Comparison of ENCODE assay signal across 8 mouse cellular contexts in the genomic region with DNA sequence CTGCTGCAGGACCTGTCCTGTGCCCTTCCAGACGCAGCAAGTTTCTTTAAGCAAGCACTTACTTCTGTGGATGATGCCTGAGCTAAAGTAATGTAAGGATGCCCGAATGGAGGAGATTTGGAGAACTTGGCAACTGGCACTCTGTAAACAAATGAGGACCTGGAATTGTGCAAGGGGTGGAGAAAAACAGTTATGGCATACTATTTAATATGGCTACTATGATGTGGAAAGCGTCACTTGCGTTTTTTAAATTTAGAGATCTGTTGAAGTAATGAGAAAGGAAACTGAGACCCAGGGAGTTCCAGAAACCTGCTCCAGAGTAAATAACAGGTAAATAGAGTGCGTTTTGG. TPM values are rescaled to one million over a fixed set of nuclear protein-coding genes. Genes with fewer than 3 reads are reported as not detected.
DNase-seq lines count a peak whose midpoint lies in the region; ATAC-seq and TF ChIP-seq lines count a peak whose summit lies in the region.

No protein-coding gene starts in this region.

- TF ChIP-seq EP300 in CH12.LX (IDR thresholded peaks at IDR 0.05; ENCODE audit: low read length) = no peak

- peak; percentile 26 for ATAC-seq in hindbrain, embryonic 12.5 days (ENCODE audit: low FRiP score)

- no peak overlapping the region for H3K27ac ChIP-seq in cerebellum, adult 2 months (ENCODE audit: insufficient read depth, low read length)
- H3K27ac ChIP-seq in CH12.LX (ENCODE audit: insufficient read depth, low read depth) = no peak overlapping the region
- H3K27ac ChIP-seq in hindbrain, embryonic 12.5 days = peak overlapping the region; percentile 73; the same call in 1 of the 2 replicates

- no peak for TF ChIP-seq POLR2A in cerebellum, adult 2 months (IDR thresholded peaks at IDR 0.05; ENCODE audit: borderline replicate concordance, insufficient read depth, low read length)
- TF ChIP-seq POLR2A in CH12.LX (IDR thresholded peaks at IDR 0.05; ENCODE audit: low read depth, low read length) = no peak

- dilution Hi-C loops in CH12.LX (cut with MboI; ENCODE audit: extremely low pct_ligation_motif_present, extremely low pct_unique_long_range_greater_than_20kb, low sequenced_read_pairs) = no loop called here

- H3K4me3 ChIP-seq in cerebellum, adult 2 months (replicated peaks; ENCODE audit: insufficient read depth, low read depth, low read length) = peak overlapping the region; percentile 76
- peak overlapping the region in 1 of 3 experiments; percentile 43 for H3K4me3 ChIP-seq in CH12.LX (replicated peaks in 1 of 3; ENCODE audit: low read depth in 2 of 3, low read length in 2 of 3, poor library complexity in 1 of 3)
- peak overlapping the region; percentile 49 for H3K4me3 ChIP-seq in hindbrain, embryonic 12.5 days
- H3K4me3 ChIP-seq in megakaryocyte, embryonic 14.5 days (replicated peaks) = peak overlapping the region; percentile 88

- no peaks in the 10 kb centered on the region for H3K79me2 ChIP-seq in CH12.LX (replicated peaks; ENCODE audit: control insufficient read depth, extremely low read depth, insufficient read depth, poor library complexity, severe bottlenecking)

- H3K27me3 ChIP-seq in cerebellum, adult 2 months (ENCODE audit: control insufficient read depth, insufficient read depth, low read length) = no peaks in the 10 kb centered on the region
- H3K27me3 ChIP-seq in CH12.LX (replicated peaks) = no peaks in the 10 kb centered on the region
- no peaks in the 10 kb centered on the region for H3K27me3 ChIP-seq in hindbrain, embryonic 12.5 days
- H3K27me3 ChIP-seq in megakaryocyte, embryonic 14.5 days (replicated peaks) = peaks cover 28% of the 10 kb centered on the region

- peaks cover 3% of the 10 kb centered on the region; the same call in 1 of the 2 replicates for H3K4me1 ChIP-seq in cerebellum, adult 2 months (ENCODE audit: control insufficient read depth, insufficient read depth, low read length)
- H3K4me1 ChIP-seq in CH12.LX (ENCODE audit: control insufficient read depth in 1 of 2, insufficient read depth in 2 of 2) = no peaks in the 10 kb centered on the region
- H3K4me1 ChIP-seq in hindbrain, embryonic 12.5 days = peaks cover 20% of the 10 kb centered on the region
- peaks cover 10% of the 10 kb centered on the region for H3K4me1 ChIP-seq in megakaryocyte, embryonic 14.5 days

- 37% methylated on average over 5 of the region's 5 CpGs for WGBS in cerebellum, adult 2 months
- WGBS in hindbrain, embryonic 12.5 days = 46% methylated on average over 5 of the region's 5 CpGs

- in situ Hi-C loops in CH12.LX (cut with MboI; ENCODE audit: low pct_ligation_motif_present, low pct_unique_long_range_greater_than_20kb, low sequenced_read_pairs) = no loop called here

- peak overlapping the region; percentile 46 for H3K4me2 ChIP-seq in CH12.LX (ENCODE audit: insufficient read depth, low read depth, poor library complexity, severe bottlenecking)
- H3K4me2 ChIP-seq in hindbrain, embryonic 12.5 days (replicated peaks) = peak overlapping the region; percentile 72

- TF ChIP-seq CTCF in cerebellum, adult 2 months (IDR thresholded peaks at IDR 0.05; ENCODE audit: borderline replicate concordance, insufficient read depth, low read depth, low read length) = no peak
- no peak for TF ChIP-seq CTCF in CH12.LX (conservative IDR thresholded peaks at IDR 0.05 in 1 of 2, IDR thresholded peaks at IDR 0.05 in 1 of 2; ENCODE audit: low read depth in 2 of 2, low read length in 2 of 2)

- no peak for TF ChIP-seq RAD21 in CH12.LX (IDR thresholded peaks at IDR 0.05; ENCODE audit: low read depth, low read length)

- no peak overlapping the region for H3K9ac ChIP-seq in CH12.LX (ENCODE audit: insufficient read depth, low read depth)
- no peak overlapping the region for H3K9ac ChIP-seq in hindbrain, embryonic 12.5 days

- DNase-seq in cerebellum, adult 2 months = no peak
- no peak for DNase-seq in cerebellum, postnatal 4 days (ENCODE audit: low spot score in 2 of 2)
- DNase-seq in CH12.LX (ENCODE audit: extremely low read depth) = no peak
- DNase-seq in right cerebral cortex, postnatal 25 days = no peak
- DNase-seq in thymus, postnatal 25 days = no peak
- no peak for DNase-seq in ovary, postnatal 36 days (ENCODE audit: low spot score)

- H3K9me3 ChIP-seq in CH12.LX (replicated peaks; ENCODE audit: low read length) = no peaks in the 10 kb centered on the region
- H3K9me3 ChIP-seq in hindbrain, embryonic 12.5 days (replicated peaks) = no peaks in the 10 kb centered on the region
- peaks cover 3% of the 10 kb centered on the region; the same call in 1 of the 2 replicates for H3K9me3 ChIP-seq in megakaryocyte, embryonic 14.5 days

- H3K36me3 ChIP-seq in CH12.LX (replicated peaks in 1 of 2; ENCODE audit: control insufficient read depth in 1 of 2, insufficient read depth in 1 of 2, low read length in 1 of 2) = no peaks in the 10 kb centered on the region
- H3K36me3 ChIP-seq in hindbrain, embryonic 12.5 days = no peaks in the 10 kb centered on the region
- H3K36me3 ChIP-seq in megakaryocyte, embryonic 14.5 days (replicated peaks; ENCODE audit: low read length) = no peaks in the 10 kb centered on the region

TF ChIP-seq in CH12.LX, 34 proteins besides CTCF, POLR2A, EP300 and RAD21:
- TF ChIP-seq MAX (IDR thresholded peaks at IDR 0.05; ENCODE audit: low read length) (no peak), ZKSCAN1 (IDR thresholded peaks at IDR 0.05; ENCODE audit: borderline replicate concordance, low read depth, low read length) (no peak), JUN (IDR thresholded peaks at IDR 0.05; ENCODE audit: insufficient read depth, low read depth, low read length) (no peak), TBP (conservative IDR thresholded peaks at IDR 0.05; ENCODE audit: low read depth, low read length) (no peak), SIN3A (IDR thresholded peaks at IDR 0.05; ENCODE audit: low read length) (no peak), POLR2AphosphoS2 (IDR thresholded peaks at IDR 0.05; ENCODE audit: low read depth, low read length) (no peak), ZNF384 (IDR thresholded peaks at IDR 0.05; ENCODE audit: low read depth, low read length) (no peak), E2F4 (IDR thresholded peaks at IDR 0.05; ENCODE audit: insufficient replicate concordance, low read depth, low read length) (no peak), CHD1 (IDR thresholded peaks at IDR 0.05; ENCODE audit: low read depth, low read length) (no peak), ZC3H11A (IDR thresholded peaks at IDR 0.05; ENCODE audit: low read depth, low read length) (no peak)

RNA-seq across cellular contexts. Expression of a gene that starts 58.6 kb away (rescaled TPM):
- 10.0 and 10.6 TPM in 2 replicates for polyA plus RNA-seq in cerebellum, adult 2 months (2012; rRNA removed)
- 0.08 and 0.13 TPM in 2 replicates for total RNA-seq in CH12.LX (2012; rRNA removed)
- 0.35 and 0.46 TPM in 2 replicates for total RNA-seq in CH12.LX (2014; rRNA removed)
- 0.46 and 0.55 TPM in 2 replicates for polyA plus RNA-seq in CH12.LX (2012; ENCODE audit: insufficient read length, low read depth)
- 9.3 and 10.4 TPM in 2 replicates for polyA plus RNA-seq in hindbrain, embryonic 12.5 days (2016; fragmentation: Nextera tagmentation; extraction: Ambion mirVana)
- 0.77 TPM in 1 of 2 replicates, not detected in the other for polyA plus RNA-seq in megakaryocyte, embryonic 14.5 days (2012; ENCODE audit: insufficient read depth, low replicate concordance)
